Mouse (Mus musculus) effector memory CD4-positive, alpha-beta T cell, adult 7 months (primary cell): ENCODE measurements around the gene Gprc5b. TPM values are rescaled to one million over a fixed set of nuclear protein-coding genes. Genes with fewer than 3 reads are reported as not detected.

ENCODE experiments used
- polyA plus RNA-seq: library from polyadenylated mRNA; unstranded; fragments of 100-300 nt; shearing (Covaris generic); gene quantifications from one replicate; pipeline ENCODE4 v1.2.1, GENCODE M21; 2017

Gene Gprc5b
- polyA plus RNA-seq, result not detected

GRCm38 (mm10) chr7:118995007-118995406 is at the start of gene Gprc5b:
Gprc5b (minus strand) TSS chr7:118995211.

Other genes starting within 250 kb of the Gprc5b start
- gene Iqck, start 139.5 kb downstream of the Gprc5b start, polyA plus RNA-seq, result not detected
- gene Knop1, start 139.0 kb downstream of the Gprc5b start, polyA plus RNA-seq, result 15.0 TPM
- gene Gpr139, start 189.4 kb upstream of the Gprc5b start, polyA plus RNA-seq, result not detected